Mouse (Mus musculus) adipose tissue, adult 10 weeks (tissue): Measurements from ENCODE around the gene Gm17416. TPM values are rescaled to one million over a fixed set of nuclear protein-coding genes. Genes with fewer than 3 reads are reported as not detected.

Source experiments
- polyA plus RNA-seq: library from polyadenylated mRNA; stranded (reverse); fragments of 350-450 nt; fragmentation: Illumina TruSeq; extraction: RNeasy Lipid Tissue Mini Kit (QIAGEN cat#74804); gene quantifications from one replicate; pipeline ENCODE4 v1.2.3, GENCODE M21; 2014; ENCODE audit warnings: low read depth, low replicate concordance

Gm17416 gene
- polyA plus RNA-seq = 2,150 TPM

DNA sequence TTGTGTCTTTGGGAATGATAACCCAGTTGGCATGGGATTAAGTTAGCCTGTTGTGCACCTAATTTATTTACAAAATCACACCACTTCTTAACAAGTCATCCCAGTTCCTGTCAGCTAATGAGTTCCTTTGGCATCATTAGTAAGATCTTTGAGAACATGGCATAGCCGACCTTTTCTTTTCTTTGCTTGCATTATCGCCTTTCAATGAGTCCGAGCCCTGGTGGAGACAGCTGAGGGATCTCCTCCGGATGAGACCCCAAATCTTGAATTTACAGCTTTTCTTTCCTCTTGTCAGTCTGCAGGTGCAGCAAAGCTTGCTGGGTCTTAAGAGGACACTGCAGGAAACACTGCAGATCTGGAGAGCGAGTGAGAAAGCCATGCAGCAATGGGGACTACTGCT lies at the start of gene Gm17416:
Gene Gm17416, plus strand, starts transcription at position 301 of the 400 bp plus-strand sequence.

DNA sequence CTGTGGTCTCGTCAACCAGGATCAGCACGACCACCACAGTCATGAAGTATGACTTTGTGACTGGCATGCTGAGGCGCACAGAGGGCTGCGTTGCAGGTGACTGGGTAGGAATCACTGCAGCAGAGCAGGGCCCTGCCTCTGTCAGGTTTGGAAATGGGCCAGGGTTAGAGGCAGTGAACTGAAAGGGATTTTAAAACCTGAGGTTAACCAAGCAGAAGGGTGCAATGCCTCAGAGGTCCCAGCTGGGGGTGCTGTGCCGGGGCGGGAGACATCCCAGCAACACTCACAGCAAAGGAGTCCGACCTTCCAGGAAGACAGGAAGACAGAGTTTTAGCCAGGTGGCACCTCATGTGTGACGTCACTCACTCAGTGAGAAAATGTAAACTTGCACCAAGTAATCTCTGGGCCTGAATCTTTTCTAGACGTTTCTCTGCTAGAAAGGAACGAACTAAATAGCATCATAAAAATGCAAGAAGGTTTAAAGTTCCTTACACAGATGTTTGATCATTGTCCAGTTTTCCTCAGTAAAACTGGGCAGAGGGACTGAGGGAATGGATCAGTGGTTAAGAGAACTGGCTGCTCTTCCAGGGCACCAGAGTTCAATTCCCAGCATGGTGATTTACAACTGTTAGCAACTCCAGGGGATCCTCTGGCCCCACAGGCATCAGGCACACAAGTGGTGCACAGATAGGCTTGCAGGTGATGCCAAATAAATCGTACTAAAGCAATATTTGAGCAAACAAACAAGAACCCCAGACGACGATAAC lies 29.0 kb upstream of the Gm17416 start, which contains the start of gene Defb29:
Gene Defb29, minus strand, starts transcription at position 155 of the 767 bp plus-strand sequence.

DNA sequence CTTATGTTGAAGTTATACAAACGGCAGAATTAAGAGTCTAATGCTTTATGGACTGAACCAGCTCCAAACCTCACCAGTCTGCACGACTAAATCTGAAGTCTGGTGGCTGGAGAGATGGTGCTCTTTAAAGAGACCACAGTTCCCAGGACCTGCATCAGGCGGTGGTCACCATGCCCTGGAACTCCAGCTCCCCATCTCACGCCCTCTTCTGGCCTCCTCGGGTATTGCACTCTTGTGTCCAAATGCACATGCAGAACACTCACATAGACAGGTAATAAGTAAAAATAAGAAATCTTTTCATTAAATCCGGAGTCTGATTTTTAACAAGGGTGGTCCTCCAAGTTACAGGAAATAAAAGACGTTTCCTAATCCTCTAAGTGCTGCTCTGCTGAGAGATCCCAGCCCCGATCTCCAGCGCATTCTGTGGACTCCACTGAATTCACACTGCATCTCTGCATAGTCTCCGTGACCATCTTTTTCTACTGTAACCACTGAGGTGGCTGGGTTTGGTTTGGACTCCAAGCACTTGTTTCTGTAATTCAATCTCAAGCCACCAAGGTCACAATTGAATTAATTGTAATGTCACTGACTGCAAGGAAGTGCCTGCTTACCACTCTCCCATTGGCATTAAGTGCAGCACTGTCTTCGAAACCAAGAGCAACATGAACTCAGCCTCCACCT lies 3.1 kb downstream of the Gm17416 start, which contains the start of gene Defb21:
Gene Defb21, plus strand, starts transcription at position 631 of the 681 bp plus-strand sequence.

DNA sequence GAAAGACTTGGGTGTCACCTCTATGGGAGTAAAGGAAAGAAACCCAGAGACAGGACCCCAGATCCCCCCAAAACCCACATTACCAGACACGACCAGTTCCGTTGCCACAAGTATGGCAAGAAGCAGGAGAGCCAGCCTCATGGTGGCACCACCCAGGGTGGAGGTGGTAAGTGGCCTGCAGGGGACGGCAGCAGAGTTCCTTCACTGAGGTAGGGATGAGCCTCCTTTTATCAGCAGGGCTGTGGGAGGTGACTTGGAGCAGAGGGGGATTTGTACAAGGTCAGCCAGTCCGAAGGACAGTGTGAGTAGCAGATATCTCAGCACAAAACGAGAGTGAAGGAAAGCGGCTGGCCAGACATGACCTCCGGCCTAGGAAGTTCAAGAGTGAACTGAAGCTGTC lies 11.0 kb downstream of the Gm17416 start, which contains the start of gene Defb19:
Gene Defb19, minus strand, starts transcription at position 206 of the 400 bp plus-strand sequence.

DNA sequence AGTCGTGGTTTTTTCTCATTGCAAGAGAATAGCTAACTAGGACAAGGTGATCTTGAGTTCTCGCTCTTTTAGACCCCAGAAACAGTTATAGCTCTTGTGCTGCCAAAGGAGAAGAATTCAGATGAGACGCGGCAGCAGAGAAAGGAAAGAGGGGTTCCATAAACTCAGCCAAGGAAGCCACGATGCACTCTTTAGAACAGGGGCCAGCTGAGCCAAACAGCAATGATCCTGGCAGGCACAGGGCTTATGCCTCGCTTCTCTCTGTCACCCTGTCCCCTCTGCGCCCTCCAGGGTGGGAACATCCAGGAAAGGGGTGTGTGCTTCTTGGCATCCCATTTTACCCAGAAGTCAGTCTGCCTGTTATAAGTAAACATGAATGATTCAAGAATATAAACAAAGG lies 30.2 kb downstream of the Gm17416 start, which contains the start of gene Defb45:
Gene Defb45, minus strand, starts transcription at position 101 of the 400 bp plus-strand sequence.

DNA sequence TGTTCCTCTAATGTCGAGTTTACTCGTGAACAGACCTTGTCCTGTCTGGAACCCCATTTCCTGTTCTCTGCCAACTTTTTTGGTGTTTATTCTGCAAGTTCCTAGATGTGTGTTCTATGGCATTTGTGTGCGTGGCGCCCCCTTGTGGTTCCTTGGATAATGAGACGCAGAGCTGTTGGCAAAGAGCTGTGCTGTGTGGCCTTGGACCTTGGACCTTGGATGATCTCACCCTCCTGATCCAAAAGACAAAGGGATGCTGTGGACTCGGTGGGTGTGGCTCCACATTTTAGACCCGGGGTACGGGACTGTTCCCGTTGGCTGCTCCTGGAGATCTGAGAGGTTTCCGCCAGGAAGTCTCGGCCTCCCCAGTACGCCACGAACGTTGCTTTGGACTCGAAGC lies 34.9 kb downstream of the Gm17416 start, which contains the start of gene Defb36:
Gene Defb36, plus strand, starts transcription at position 271 of the 400 bp plus-strand sequence.

Other genes with a start within 250 kb of the Gm17416 start
- gene Rbck1, start 236.7 kb upstream of the Gm17416 start, polyA plus RNA-seq = 61.0 TPM
- 3.1 TPM for gene Trib3, start 225.3 kb upstream of the Gm17416 start, polyA plus RNA-seq
- not detected for gene Nrsn2, start 192.7 kb upstream of the Gm17416 start, polyA plus RNA-seq
- gene Sox12, start 171.3 kb upstream of the Gm17416 start, polyA plus RNA-seq = 13.1 TPM
- 6.4 TPM for gene Zcchc3, start 154.3 kb upstream of the Gm17416 start, polyA plus RNA-seq
- gene 6820408C15Rik, start 153.8 kb upstream of the Gm17416 start, polyA plus RNA-seq = 7.5 TPM
- gene Defb23, start 104.7 kb upstream of the Gm17416 start, polyA plus RNA-seq = 773 TPM
- 5,596 TPM for gene Defb20, start 92.3 kb upstream of the Gm17416 start, polyA plus RNA-seq
- gene Defb22, start 79.2 kb upstream of the Gm17416 start, polyA plus RNA-seq = 725 TPM
- 117 TPM for gene Defb26, start 57.6 kb upstream of the Gm17416 start, polyA plus RNA-seq
- gene Defb28, start 51.1 kb upstream of the Gm17416 start, polyA plus RNA-seq = 1,277 TPM
- gene Defb29, start 29.2 kb upstream of the Gm17416 start, polyA plus RNA-seq = 321 TPM
- 719 TPM for gene Defb21, start 3.4 kb downstream of the Gm17416 start, polyA plus RNA-seq
- gene Defb19, start 11.0 kb downstream of the Gm17416 start, polyA plus RNA-seq = 22.8 TPM
- 531 TPM for gene Defb45, start 30.1 kb downstream of the Gm17416 start, polyA plus RNA-seq
- 6.9 TPM for gene Defb36, start 35.0 kb downstream of the Gm17416 start, polyA plus RNA-seq
- 4,016 TPM for gene Defb25, start 53.7 kb downstream of the Gm17416 start, polyA plus RNA-seq
- 42.9 TPM for gene Rem1, start 57.6 kb downstream of the Gm17416 start, polyA plus RNA-seq
- gene H13, start 100.1 kb downstream of the Gm17416 start, polyA plus RNA-seq = 115 TPM
- 14.8 TPM for gene Mcts2, start 117.7 kb downstream of the Gm17416 start, polyA plus RNA-seq
- 38.8 TPM for gene Id1, start 166.9 kb downstream of the Gm17416 start, polyA plus RNA-seq
- 5.2 TPM for gene Cox4i2, start 184.8 kb downstream of the Gm17416 start, polyA plus RNA-seq